Mouse (Mus musculus) spleen, adult 2 months (tissue): ENCODE measurements around the gene Vmn1r237.

Experiments used
- CTCF ChIP-seq: fragments of 200-500 bp; IDR thresholded peaks from 2 replicates; pipeline ENCODE4 v1.5.1; 2011; ENCODE audit warnings: mild to moderate bottlenecking, inconsistent platforms; ENCODE audit not compliant: insufficient read depth, insufficient read length, insufficient replicate concordance; ENCODE audit errors: extremely low read depth
- POLR2A ChIP-seq: fragments of 200-500 bp; IDR thresholded peaks from 2 replicates; pipeline ENCODE4 v1.6.1; 2011; ENCODE audit warnings: low read depth, low read length, inconsistent platforms

DNA sequence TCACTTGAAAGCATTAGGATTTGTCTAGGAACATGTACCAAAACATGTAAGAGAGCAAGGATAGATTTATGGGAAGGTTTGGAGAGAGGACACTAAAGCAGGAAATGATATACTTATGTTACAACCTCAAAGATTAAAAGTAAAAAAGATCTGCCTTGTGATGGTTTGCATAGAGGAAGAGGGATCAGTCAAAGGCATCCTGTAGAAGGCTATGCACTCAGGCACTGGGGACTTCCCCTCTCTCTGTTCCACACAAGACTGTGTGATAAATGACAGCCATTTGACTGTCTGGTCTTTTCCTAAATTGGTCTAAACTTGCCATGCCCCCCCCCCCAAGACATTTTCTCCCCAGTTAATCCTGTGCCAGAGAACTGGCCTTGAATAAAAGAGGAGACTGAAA, 27.3 kb upstream of the Vmn1r237 start:
- TF ChIP-seq POLR2A (no peak), CTCF (no peak)
